Mouse (Mus musculus) mammary gland, adult 2 months (tissue): ENCODE data around the gene Vmn1r197. TPM values are rescaled to one million over a fixed set of nuclear protein-coding genes. Genes with fewer than 3 reads are reported as not detected.

ENCODE experiments used
- polyA plus RNA-seq: library from polyadenylated mRNA; depleted of rRNA; stranded (reverse); fragments of >200 nt; gene quantifications from 2 replicates; pipeline ENCODE4 v1.2.3, GENCODE M21; 2012; ENCODE audit warnings: low replicate concordance; rRNA removed

Gene Vmn1r197
- not detected in 2 replicates for polyA plus RNA-seq

DNA sequence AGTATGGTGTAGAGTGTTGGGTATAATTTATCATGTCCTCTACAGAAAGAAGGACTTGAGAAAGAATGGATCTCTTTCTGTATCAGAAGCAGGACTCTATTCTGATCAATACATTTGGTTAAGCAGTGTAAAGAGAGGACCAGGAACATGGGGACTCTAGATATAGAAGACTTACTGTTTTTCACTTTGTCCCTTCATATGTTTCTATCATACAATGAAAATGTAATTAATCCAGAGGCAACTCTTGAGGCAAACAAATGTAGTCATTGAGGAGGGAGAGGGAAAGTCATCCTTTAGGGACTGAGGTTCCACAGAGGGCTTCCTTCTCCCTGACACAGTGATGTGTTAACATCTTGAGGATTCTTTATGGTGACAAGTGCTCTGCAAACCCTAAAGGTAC is at the start of gene Vmn1r197:
Vmn1r197 (plus strand) TSS at position 301 of the 400 bp plus-strand sequence.

DNA sequence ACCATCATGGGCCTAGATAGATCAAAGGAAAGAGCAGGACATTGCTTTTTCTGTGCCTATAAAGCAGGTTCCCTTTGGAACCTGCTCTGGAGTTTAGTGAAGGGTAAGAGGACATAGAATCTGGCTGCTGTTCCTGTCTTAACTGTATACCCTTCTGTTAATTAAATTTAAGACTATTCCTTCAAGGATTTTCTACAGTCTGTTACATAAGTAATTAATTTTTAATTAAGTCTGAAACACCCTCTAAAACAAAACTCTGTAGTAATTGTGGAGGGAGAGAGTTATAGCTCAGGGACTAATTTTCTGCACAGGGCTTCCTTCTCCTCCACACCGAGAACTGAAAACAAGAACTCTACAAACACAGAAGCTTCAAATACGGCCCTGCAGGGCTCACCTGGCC is 34.8 kb upstream of the Vmn1r197 start, which contains the start of gene Vmn1r196:
Vmn1r196 (plus strand) TSS at position 301 of the 400 bp plus-strand sequence.

DNA sequence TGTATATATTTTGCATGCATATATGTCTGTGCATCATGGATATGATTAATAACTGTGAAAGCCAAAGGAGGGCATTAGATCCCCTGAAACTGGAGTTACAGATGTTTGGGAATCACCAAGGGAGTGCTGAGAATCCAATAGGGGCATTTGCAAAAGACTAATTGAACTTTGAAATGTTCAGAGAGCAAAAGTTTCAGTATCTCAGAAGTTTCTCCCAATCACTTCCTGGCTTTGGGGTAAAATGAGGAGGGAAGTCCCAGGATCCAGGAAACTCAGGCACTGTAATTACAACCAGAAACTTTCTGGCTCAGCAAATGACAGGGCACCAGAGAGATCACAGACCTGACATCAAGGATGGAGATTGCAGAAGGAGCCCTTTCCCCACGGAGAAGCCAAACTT is 25.7 kb downstream of the Vmn1r197 start, which contains the start of gene Vmn1r198:
Vmn1r198 (plus strand) TSS at position 301 of the 400 bp plus-strand sequence.

DNA sequence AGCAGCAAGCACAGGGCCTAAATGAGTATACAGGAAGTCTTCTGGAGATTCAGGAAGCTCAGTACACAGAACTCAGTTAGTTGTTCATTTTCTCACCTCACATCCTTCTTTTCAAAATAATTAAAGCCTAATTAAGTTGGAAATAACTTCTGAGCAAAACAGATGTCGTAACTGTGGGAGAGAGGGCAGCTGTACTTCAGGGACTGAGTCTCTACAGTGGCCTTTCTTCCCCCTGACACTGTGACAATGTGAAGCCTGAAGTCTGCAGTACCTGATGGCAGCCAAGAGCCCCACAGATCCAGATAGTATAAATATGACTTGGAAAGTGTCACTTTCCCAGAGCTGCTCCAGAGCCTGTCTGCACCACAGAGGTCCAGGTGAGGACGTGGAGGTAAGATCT is 55.1 kb downstream of the Vmn1r197 start, which contains the start of gene Vmn1r199:
Vmn1r199 (plus strand) TSS at position 301 of the 400 bp plus-strand sequence.

Other genes with a start within 250 kb of the Vmn1r197 start
- gene Vmn1r188, start 240.1 kb upstream of the Vmn1r197 start, polyA plus RNA-seq = not detected in 2 replicates
- gene Vmn1r189, start 218.8 kb upstream of the Vmn1r197 start, polyA plus RNA-seq = not detected in 2 replicates
- not detected in 2 replicates for gene Vmn1r191, start 140.6 kb upstream of the Vmn1r197 start, polyA plus RNA-seq
- gene Vmn1r192, start 133.4 kb upstream of the Vmn1r197 start, polyA plus RNA-seq = not detected in 2 replicates
- not detected in 2 replicates for gene Vmn1r193, start 101.4 kb upstream of the Vmn1r197 start, polyA plus RNA-seq
- gene Vmn1r194, start 80.4 kb upstream of the Vmn1r197 start, polyA plus RNA-seq = not detected in 2 replicates
- not detected in 2 replicates for gene Vmn1r195, start 54.1 kb upstream of the Vmn1r197 start, polyA plus RNA-seq
- not detected in 2 replicates for gene Vmn1r196, start 34.7 kb upstream of the Vmn1r197 start, polyA plus RNA-seq
- not detected in 2 replicates for gene Vmn1r198, start 25.8 kb downstream of the Vmn1r197 start, polyA plus RNA-seq
- gene Vmn1r199, start 55.2 kb downstream of the Vmn1r197 start, polyA plus RNA-seq = not detected in 2 replicates
- gene Vmn1r200, start 65.8 kb downstream of the Vmn1r197 start, polyA plus RNA-seq = not detected in 2 replicates
- not detected in 2 replicates for gene Vmn1r201, start 147.3 kb downstream of the Vmn1r197 start, polyA plus RNA-seq
- gene Vmn1r202, start 180.8 kb downstream of the Vmn1r197 start, polyA plus RNA-seq = not detected in 2 replicates
- not detected in 2 replicates for gene Vmn1r203, start 193.5 kb downstream of the Vmn1r197 start, polyA plus RNA-seq
- not detected in 2 replicates for gene Vmn1r204, start 228.6 kb downstream of the Vmn1r197 start, polyA plus RNA-seq